Mouse (Mus musculus) neutrophil, adult 5-6 weeks (primary cell): ENCODE results near the gene Fars2. TPM values are rescaled to one million over a fixed set of nuclear protein-coding genes. Genes with fewer than 3 reads are reported as not detected.

Experiments
- ATAC-seq: fragments of 151-379, 151-347 bp; 2 replicates; pipeline ENCODE4 v1.8.0; 2017; ENCODE audit warnings: mild to moderate bottlenecking, moderate TSS enrichment; ENCODE audit not compliant: insufficient number of reproducible peaks, poor library complexity, low FRiP score, severe bottlenecking; ENCODE audit errors: extremely low read depth
- total RNA-seq: library from RNA; stranded (forward); fragments of 200-1000 nt; gene quantifications from 2 replicates; pipeline ENCODE4 v1.2.3, GENCODE M21; 2017

The Fars2 gene
- total RNA-seq, 1 experiment from 2014 or later: 26.5 TPM

DNA sequence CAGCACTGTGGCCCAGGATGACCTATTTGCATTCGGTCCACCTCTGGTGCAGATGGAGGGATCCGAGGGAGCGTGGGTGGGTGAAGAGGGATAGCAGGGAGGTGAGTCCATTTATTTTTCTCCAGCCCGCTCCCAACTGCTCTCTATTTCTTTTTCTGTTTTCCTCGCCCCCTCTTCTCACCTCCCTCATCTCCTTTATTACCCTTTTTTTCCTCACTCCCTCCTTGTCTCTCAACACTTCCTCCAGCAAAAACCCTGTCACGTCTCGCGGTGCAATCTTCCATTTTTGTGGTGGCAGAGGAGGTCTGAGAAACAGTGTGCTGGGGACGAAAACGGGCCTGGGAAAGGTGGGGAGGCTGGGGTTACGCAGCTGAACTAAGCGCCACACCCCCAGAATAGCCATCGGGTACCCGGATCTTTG is 613.1 kb downstream of the Fars2 start:
- no peak for ATAC-seq

DNA sequence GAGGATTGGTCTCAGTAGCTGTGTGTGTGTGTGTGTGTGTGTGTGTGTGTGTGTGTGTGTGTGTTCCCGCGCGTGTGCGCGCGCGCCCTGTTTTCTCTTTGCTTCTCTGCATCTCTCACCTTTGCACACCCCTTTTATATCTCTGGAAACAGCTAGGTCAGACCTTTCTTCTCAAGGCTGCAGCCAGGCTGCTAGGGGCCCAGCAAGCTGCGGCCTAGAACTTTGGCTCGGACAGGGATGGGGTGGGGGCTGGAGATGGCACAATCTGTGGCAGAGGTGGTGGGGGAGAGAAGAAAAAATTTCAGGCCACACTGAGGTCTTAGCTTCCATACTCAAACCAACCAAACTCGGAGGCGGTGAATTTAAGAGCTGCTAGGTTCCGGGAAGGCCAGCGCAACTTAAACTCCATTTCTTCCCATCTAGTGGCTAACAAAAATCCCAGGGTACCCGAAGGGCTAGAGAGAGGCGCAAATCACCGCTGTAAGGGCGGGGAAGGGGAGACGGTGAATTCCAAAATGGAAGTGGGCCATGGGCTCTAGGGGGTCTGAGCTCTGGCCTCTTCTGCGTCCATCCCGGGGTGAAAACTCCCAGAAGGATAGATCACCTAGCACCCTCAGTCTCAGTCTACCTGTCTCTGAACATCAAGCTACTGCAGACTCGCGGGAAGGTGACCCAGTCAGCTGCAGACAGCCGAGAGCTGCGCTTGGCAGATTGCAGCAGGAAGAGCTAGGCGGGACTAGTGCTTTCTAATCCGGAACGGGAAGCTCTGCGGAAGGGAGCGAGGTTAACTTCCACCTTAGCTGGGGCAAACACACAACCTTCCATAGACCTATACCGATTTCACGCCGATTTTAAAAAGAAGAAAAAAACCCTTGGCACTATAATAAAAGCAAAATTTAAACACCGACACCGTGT is 614.1 kb downstream of the Fars2 start:
- ATAC-seq: no peak

DNA sequence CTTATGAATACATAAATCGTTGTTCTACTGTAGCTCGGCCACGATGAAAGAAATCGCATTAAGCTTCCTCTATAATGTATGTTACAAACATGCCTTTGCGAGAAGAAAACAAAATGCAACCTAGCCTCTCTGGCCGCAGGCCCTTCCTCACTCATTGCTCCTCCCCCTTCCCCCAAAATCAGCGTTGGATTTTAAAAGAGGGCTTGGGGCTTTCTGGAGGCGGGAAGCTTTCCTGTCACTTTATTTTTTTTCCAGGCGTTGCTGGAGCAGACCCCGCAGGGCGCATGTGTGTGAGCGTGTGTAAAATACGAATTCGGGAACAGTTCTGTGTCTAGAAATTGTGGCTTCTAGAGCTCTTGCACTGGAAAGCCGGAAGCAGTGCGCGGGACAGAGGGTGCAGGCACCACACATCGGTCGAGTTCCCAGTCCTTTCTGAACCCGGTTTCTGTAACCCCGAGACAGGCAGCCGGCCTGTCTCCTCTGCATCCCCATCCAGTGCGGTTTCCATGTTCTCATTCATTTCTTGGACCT is 614.8 kb downstream of the Fars2 start:
- ATAC-seq: no peak

DNA sequence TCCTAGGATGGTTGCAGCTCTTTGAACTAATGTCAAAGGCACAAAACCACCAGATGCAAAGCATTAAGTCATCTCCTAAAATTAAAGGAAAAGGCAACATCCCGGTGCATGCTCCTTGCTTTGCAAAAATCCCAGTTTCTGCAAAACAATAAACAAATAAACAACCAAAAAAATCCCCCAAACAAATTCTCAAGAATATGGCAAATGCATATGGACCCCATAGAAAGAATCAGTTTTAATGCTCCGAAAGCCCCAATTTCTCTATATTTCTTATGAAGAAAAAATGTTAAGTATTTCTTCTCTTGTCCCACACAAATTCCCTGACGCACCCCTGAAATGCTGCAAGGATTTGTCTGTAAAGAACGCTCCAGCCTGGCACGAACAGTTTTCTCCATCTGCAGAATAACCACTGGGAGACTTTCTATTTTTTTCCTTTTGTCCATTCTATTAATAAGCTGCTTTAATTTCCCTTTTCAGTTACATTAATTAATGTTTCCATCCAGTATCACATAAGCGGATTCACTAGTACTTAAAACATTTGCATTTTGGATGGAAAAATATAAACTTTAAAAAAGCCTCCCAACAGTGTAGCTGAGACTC is 615.8 kb downstream of the Fars2 start:
- ATAC-seq: no peak

DNA sequence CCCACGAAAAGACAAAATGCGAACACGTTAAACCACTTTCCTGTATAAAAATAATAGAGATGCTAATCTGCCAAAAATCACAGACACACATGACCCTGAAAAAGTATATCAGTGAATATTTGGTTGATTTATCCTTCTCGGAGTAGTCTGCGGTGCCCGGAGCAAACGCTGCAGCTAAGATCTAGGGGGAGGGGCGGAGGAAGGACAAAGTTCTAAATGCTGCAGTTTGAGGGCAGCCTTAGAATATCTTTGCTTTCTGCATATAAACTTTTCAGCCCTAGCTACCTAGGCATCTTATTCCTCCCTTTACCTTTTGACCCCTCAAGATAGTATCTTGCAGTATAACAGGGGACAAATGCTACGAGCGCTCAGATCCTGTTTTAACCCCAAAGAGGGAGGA is 616.4 kb downstream of the Fars2 start:
- ATAC-seq: no peak

DNA sequence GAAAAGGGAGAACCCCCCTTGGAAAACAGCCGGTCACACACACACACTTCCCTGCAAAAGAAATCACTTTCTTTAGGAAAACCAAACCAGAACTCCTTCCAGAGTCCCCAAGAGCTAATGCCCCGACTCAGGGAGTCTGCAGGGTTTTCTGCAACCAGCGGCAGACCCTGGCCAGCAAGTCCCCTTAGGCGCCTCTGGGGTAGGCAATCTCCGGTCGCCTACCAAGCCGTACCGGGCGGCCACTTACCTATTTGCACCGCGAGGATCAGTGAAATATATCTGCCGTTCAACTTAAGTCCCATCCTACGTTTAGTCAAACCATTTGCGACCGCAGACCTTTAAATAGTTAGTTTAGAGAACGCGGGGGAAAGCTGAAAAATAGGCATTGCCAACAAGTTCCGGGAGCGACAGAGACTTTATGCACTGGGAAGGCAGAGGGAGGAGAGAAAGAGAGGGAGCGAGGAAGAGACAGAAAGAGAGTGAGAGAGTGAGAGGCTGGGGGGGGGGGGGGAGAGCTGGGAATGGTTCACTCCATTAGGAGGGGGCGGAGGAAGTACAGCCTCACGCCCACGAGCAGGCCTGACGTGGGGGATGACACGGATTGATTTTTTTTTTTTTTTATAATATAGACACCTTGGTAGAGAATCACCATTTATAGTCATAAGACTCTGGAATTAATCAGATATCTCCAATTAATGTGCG is 616.9 kb downstream of the Fars2 start:
- no peak for ATAC-seq

DNA sequence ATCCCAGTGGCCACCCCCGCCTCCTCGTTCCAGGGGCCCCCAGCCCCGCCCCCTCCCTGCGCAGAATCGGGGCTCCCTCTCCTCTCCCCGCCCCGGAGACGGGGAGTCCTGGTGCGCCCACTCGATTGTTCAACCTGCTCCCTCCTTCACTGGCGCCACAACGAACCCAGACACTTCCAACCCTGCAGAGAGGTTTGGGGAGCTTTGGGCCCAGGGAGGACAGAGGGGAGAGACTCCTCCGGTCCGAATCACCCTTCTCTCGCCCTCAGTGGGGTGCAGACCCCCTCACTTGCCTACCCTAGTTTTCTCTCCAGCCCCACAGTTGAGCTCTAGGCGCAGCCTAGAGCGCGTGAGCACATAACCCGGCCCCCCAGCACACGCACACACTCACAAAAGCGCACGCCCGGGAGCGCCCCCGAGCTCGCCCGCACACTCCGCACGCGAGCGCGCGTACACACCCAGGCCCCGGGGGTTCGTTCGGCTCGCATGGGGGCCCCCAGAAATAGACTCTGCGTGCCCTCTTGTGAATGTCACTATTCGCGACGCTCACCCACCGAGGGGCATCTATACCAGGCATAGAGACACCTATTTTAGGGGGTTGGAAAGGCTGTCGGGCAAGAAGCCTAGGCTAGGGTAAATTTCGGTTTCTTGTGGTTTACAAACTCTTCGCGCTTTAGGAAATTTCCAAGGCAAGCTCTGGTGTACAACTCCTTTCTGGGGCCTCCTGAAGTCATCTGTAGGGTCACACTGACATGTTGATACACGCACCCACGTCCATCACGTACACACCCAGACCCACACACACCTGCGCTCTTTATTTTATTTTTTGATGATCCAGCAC is 617.7 kb downstream of the Fars2 start, which contains the start of gene Nrn1:
Gene Nrn1 (minus strand): TSS at position 401 of the 841 bp plus-strand sequence.
- ATAC-seq: no peak

DNA sequence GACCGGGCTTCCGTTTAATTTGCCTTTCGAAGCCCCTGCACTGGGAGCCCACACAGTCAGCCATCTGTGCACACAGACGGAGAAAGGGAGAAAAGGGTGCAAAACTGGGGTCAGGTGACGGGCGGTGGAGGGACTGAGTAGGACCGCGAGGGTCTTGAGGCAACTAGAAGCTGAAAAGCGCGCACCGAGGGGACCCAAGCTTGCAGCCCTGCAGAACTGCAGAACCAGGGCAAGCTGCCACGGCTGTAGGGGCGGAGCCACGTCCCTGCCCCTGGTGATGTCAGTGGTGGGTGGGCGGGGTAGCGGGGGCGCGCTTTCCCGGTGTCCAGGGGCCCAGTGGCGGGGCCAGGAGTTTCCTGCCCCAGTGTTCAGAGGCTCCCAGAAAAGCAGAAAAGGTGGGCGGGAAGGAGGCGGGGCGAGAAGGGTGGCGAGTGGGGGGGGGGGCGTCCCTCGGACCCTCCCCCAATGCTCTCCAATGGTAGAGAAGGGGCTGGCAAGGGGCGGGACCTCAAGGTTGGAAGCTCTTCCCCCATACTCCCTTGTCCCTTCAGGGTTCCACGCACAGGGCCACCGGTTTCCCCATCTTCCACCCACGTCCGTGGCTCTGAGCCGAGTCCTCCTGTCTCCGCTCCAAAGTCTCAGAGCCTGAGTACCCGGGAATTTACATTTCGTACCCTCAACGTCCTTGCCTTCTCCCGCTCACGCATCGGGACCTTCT is 618.8 kb downstream of the Fars2 start:
- no peak for ATAC-seq

DNA sequence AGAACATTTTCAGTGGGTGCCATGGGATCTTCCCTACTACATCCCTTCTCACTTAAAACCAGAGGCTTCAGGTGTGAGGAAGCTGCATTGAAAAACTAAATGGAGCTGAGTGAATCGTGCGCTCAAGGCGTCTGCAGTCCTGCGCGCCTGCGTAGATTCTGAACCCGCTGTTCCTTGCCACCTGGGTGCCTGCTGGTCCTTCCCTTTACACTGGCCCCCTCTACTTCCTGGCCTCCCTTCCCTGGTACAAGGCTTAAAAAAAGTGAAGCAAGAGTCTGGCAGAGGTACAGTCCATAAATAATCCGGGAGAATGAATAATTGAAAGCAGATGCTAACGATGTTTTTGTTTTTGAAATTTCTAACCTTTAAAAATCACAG is 619.4 kb downstream of the Fars2 start:
- ATAC-seq: no peak

DNA sequence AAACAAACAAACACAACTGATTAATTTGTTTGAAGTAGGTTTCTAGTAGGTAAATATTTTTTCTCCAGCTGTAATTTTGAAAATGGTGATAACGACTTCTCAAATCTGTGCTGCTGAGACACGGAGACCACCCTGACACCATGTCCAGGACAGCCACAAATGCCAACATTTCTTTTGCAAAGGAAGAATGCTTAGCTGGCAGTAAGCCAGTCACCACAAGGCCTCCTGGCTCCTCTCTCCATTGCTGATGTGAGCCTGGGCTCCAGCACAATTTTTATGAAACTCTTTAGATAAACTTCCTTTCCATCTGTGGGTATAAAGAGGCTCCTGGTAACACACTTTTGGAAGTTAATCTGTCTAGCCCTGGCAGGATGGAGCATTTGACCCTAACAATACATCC is 632.8 kb downstream of the Fars2 start:
- ATAC-seq: no peak

DNA sequence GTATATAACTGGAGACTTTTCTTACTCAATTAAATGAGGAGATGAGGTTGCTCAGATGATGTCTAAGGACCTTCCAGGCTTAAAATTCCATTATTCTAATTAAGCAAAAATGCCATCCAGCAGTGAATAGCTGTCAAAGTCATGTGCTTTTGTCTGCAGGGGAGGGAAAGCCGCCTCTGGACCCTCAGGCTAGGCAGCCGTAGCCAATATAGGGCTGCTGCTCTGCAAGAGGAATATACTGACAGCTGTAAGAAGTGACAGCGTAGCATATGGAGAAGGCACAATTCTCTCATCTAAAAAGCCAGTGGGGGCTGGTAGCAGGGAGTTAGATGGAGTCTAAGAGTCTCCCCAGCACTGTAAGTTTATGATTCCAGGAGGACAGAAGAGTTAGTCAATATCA is 634.6 kb downstream of the Fars2 start:
- no peak for ATAC-seq

DNA sequence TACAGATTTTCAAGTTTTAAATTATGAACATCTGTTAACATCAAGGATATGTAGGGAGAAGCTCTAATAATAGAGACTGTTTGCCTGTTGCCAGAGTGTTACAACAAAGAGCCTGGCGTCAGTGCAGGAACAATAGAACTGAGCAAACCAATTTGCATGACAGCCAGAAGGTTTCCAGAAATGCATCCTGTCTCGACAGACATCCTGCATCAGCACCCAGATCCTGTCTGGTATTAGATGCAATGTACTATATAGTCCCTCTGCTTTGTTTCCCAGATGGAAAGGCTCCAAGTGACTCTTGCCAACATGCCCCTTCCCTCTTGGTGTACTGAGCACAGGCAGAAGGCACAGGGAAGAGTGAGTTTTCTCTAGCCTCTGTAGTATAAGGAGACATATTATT is 649.6 kb downstream of the Fars2 start:
- no peak for ATAC-seq

Other genes with a start within 250 kb of the Fars2 start
- 3.6 and 4.2 TPM in 2 replicates for gene Rpp40, start 211.1 kb upstream of the Fars2 start, total RNA-seq
- not detected in 2 replicates for gene Ppp1r3g, start 158.6 kb upstream of the Fars2 start, total RNA-seq
- 5.6 and 5.9 TPM in 2 replicates for gene Lyrm4, start 114 bp downstream of the Fars2 start, total RNA-seq